Mouse (Mus musculus) liver, adult 2 months (tissue): ENCODE data around the gene Dtx1. TPM values are rescaled to one million over a fixed set of nuclear protein-coding genes. Genes with fewer than 3 reads are reported as not detected.

Source experiments
- DNase-seq: peaks from one replicate; pipeline ENCODE4 v3.0.0-alpha.2; 2011; ENCODE audit warnings: low read depth, low spot score; ENCODE audit errors: extremely low read depth
- H3K27ac ChIP-seq: fragments of 200-500 bp; replicated peaks from 2 replicates; pipeline ENCODE4 v1.5.1; 2012; ENCODE audit warnings: low read depth, mild to moderate bottlenecking, control low read depth, inconsistent platforms, low read length; ENCODE audit not compliant: insufficient read depth
- H3K27me3 ChIP-seq: fragments of 200-500 bp; 2 replicates; pipeline ENCODE4 v1.6.1; 2012; ENCODE audit warnings: mild to moderate bottlenecking, moderate library complexity, low read length, inconsistent platforms; ENCODE audit not compliant: control insufficient read depth, insufficient read depth
- H3K36me3 ChIP-seq: fragments of 200-500 bp; 2 replicates; pipeline ENCODE4 v1.6.1; 2012; ENCODE audit warnings: low read length, inconsistent platforms; ENCODE audit not compliant: control insufficient read depth, insufficient read depth
- H3K4me1 ChIP-seq: fragments of 200-500 bp; 2 replicates; pipeline ENCODE4 v1.6.1; 2011; ENCODE audit warnings: low read length; ENCODE audit not compliant: control insufficient read depth, insufficient read depth
- H3K4me3 ChIP-seq: fragments of 200-500 bp; 2 replicates; pipeline ENCODE4 v1.5.1; 2011; ENCODE audit warnings: low read depth, mild to moderate bottlenecking, control low read depth, low read length, moderate library complexity; ENCODE audit not compliant: insufficient read depth
- H3K79me2 ChIP-seq: fragments of 200-500 bp; 2 replicates; pipeline ENCODE4 v1.6.1; 2012; ENCODE audit warnings: inconsistent platforms, mild to moderate bottlenecking, low read length, moderate library complexity; ENCODE audit not compliant: control insufficient read depth, insufficient read depth
- H3K9ac ChIP-seq: fragments of 200-500 bp; 2 replicates; pipeline ENCODE4 v1.6.1; 2012; ENCODE audit warnings: low read depth, mild to moderate bottlenecking, control low read depth, inconsistent platforms, low read length
- CTCF ChIP-seq: fragments of 200-500 bp; IDR thresholded peaks from 2 replicates; pipeline ENCODE4 v1.5.1; 2011; ENCODE audit warnings: low read depth, low read length, control low read depth
- POLR2A ChIP-seq: fragments of 200-500 bp; IDR thresholded peaks from 2 replicates; pipeline ENCODE4 v1.6.1; 2011; ENCODE audit warnings: low read length, control low read depth; ENCODE audit not compliant: insufficient read depth; ENCODE audit errors: extremely low read depth
- WGBS: fragments of 180-500 bp; shearing (Covaris S2); methylation state at CpG from one replicate; pipeline ENCODE4 v1.1.7; 2018; 5-methylcytosine and 5-hydroxymethylcytosine counted together
- polyA plus RNA-seq: library from polyadenylated mRNA; depleted of rRNA; stranded (reverse); fragments of >200 nt; gene quantifications from 2 replicates; pipeline ENCODE4 v1.2.3, GENCODE M21; 2012
- total RNA-seq: library from RNA; depleted of rRNA; stranded (reverse); fragments of >200 nt; gene quantifications from 2 replicates; pipeline ENCODE4 v1.2.3, GENCODE M21; 2014

Gene Dtx1
- total and polyA plus RNA-seq, 2 experiments: 0.65 to 1.3 TPM

- Histone ChIP-seq H3K27ac (no peak overlapping the region), H3K79me2 (no peaks in the 10 kb centered on the region), H3K4me3 (no peak overlapping the region), H3K36me3 (no peaks in the 10 kb centered on the region), H3K27me3 (peaks cover 4% of the 10 kb centered on the region), H3K9ac (no peak overlapping the region), H3K4me1 (peaks cover 4% of the 10 kb centered on the region; the same call in 1 of the 2 replicates)
- WGBS: 81% methylated on average over 28 of the region's 28 CpGs
- no peak for TF ChIP-seq CTCF
- TF ChIP-seq POLR2A: no peak
- no peak for DNase-seq
These were observed 58.6 kb downstream of the Dtx1 start for GRCm38 (mm10) chr5:120652915-120653701.

DNA sequence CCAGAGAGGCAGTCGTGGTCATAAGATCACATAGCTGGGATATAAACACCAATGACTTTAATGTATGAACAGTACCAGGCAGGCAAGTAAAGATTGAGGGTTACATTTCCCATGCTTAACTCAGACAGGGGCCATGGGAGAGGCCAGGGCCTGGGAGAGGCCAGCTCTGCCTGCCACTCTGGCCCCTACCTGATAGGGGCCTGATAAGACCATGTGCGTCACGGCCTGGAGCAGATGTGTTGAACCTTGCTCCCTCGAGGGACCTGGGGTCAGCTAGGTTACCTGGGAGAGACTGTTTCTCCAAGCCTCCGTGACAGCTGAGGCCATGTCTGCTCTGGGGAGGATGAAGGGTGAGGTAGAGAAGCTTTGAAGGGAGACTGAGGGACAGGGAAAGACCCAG lies 60.5 kb downstream of the Dtx1 start:
- no peaks in the 10 kb centered on the region for H3K36me3 ChIP-seq
- WGBS: 57% methylated on average over 5 of the region's 5 CpGs
- no peak for TF ChIP-seq POLR2A
- no peak for TF ChIP-seq CTCF
- peaks cover 4% of the 10 kb centered on the region for H3K27me3 ChIP-seq
- no peak overlapping the region for H3K4me3 ChIP-seq
- H3K9ac ChIP-seq: no peak overlapping the region
- no peak for DNase-seq
- peaks cover 4% of the 10 kb centered on the region; the same call in 1 of the 2 replicates for H3K4me1 ChIP-seq
- H3K79me2 ChIP-seq: no peaks in the 10 kb centered on the region
- H3K27ac ChIP-seq: no peak overlapping the region

DNA sequence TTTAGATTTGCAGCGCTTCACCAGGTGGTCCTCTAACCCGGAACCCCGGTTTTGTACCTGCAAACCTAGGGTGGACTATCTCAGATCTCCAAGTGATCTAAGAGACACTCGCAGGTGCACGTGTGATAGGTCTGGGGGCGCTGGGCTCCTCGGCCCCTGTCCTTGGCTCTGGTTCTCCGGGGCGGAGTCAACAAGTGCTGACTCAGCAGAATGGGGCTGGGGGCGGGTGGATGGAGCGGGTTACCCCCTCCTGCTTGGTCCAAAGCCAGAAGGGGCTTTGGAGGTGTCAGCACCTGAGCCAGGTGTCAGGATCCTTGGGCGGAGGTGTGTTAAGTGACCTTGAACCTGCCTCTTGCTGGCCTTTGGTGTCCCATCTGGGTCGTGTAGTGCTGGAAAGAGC lies 61.8 kb downstream of the Dtx1 start:
- H3K27ac ChIP-seq: no peak overlapping the region
- H3K4me1 ChIP-seq: peaks cover 4% of the 10 kb centered on the region; the same call in 1 of the 2 replicates
- no peaks in the 10 kb centered on the region for H3K79me2 ChIP-seq
- DNase-seq: no peak
- H3K27me3 ChIP-seq: peaks cover 4% of the 10 kb centered on the region
- no peak overlapping the region for H3K9ac ChIP-seq
- no peaks in the 10 kb centered on the region for H3K36me3 ChIP-seq
- no peak for TF ChIP-seq POLR2A
- TF ChIP-seq CTCF: no peak
- H3K4me3 ChIP-seq: no peak overlapping the region
- 35% methylated on average over 13 of the region's 13 CpGs for WGBS

DNA sequence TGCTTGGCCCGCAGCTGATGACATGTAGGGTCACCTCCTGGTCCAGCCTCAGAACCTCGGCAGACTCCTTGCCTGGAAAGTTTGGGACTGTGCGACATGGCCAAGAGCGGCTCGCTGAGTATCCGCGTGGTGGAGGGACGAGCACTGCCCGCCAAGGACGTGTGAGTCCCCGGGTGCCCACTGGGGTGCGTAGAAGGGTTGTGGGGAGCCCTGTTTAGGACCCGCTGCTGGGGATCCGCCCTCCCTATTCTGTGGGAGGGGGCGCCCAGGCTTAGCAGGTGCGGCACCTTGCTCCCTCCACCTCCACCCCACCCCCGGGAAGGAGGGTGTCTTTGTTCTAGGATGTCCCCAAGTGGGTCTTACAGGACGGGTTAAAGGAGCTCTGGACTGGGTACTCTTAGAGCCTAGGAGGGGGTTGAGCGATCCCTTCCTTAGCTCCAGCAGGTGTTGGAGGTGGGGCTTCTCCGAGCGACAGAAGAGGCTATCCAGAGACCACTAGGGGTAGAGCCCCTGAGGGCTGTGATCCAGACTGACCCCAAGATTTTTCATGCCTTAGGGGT lies 62.3 kb downstream of the Dtx1 start:
- no peak for DNase-seq
- Histone ChIP-seq H3K9ac (peak overlapping the region; percentile 16; the same call in 1 of the 2 replicates), H3K79me2 (no peaks in the 10 kb centered on the region), H3K27me3 (peaks cover 4% of the 10 kb centered on the region), H3K4me1 (peaks cover 4% of the 10 kb centered on the region; the same call in 1 of the 2 replicates), H3K4me3 (peak overlapping the region; percentile 40; the same call in 1 of the 2 replicates), H3K36me3 (no peaks in the 10 kb centered on the region), H3K27ac (no peak overlapping the region)
- TF ChIP-seq POLR2A: no peak
- whole genome bisulfite sequencing: 9% methylated on average over 21 of the region's 21 CpGs

DNA sequence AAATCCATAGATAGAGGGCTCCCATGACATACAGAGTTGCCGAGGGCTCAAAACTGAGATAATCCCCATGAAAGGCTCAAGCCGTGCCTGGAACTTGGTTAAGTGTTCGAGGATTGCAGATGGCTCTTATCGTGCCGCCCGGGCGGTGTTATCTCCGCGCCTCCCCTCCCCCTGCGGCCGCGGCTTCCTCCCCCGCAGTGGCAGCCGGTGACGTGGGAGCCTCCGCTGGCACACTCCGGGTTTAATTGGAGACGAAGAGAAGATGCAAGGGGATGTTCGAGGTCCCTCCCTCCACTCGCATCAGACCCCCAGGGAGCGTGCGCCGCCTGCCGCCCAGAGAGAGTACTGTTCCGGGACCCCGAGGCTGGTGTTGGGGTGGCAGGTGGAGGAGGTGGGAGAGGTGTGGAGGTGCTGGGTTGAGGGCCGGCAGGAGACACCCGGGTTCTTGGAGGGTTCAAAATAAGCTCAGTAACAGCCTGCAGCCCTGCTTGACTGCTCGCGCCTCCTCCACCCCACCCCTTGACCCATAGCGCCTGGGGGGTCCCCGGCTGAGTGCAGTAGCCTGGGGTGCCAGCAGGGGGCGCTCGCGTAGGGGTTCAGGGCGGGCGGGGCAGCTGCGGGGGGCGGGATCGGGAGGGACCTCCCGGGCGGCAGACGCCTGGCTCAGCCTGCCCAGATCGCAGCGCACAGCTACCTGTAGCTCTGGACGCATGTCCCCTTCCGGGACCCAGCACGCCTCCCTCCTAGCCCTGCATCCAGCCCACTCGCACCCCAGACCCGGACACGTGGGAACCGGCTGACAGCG lies 63.0 kb downstream of the Dtx1 start, which contains the start of gene Rasal1:
Rasal1 (plus strand) TSS at position 244 of the 805 bp plus-strand sequence.
- no peaks in the 10 kb centered on the region for H3K36me3 ChIP-seq
- peak within 1 kb of the TSS; percentile 45; the same call in 1 of the 2 replicates for H3K4me3 ChIP-seq
- peaks cover 4% of the 10 kb centered on the region; the same call in 1 of the 2 replicates for H3K4me1 ChIP-seq
- H3K27me3 ChIP-seq: peaks cover 4% of the 10 kb centered on the region
- H3K9ac ChIP-seq: peak within 1 kb of the TSS; percentile 16; the same call in 1 of the 2 replicates
- TF ChIP-seq CTCF (peak; percentile 58; the same call in 1 of the 2 replicates), POLR2A (no peak)
- no peak for DNase-seq
- no peak within 1 kb of the TSS for H3K27ac ChIP-seq
- 1% methylated on average over 51 of the region's 53 CpGs for WGBS
- no peaks in the 10 kb centered on the region for H3K79me2 ChIP-seq
